Mouse (Mus musculus): ENCODE data around the gene Tex101.

- TF ChIP-seq CTCF (IDR thresholded peaks at IDR 0.05; ENCODE audit: low read depth, low read length) (no peak), POLR2A (IDR thresholded peaks at IDR 0.05; ENCODE audit: insufficient read depth, low read length) (no peak)
Observed at GRCm38 (mm10) chr7:24630116-24630880, 46.2 kb downstream of the Tex101 start.

Measured in ES-Bruce4 (cell line).